Mouse (Mus musculus) kidney, postnatal 10 days (tissue): ENCODE data around the gene Zcchc24.

Experiments
- DNase-seq: peaks from one replicate; pipeline ENCODE4 v3.0.0; 2021; ENCODE audit warnings: mixed read lengths

Gene Zcchc24

DNA sequence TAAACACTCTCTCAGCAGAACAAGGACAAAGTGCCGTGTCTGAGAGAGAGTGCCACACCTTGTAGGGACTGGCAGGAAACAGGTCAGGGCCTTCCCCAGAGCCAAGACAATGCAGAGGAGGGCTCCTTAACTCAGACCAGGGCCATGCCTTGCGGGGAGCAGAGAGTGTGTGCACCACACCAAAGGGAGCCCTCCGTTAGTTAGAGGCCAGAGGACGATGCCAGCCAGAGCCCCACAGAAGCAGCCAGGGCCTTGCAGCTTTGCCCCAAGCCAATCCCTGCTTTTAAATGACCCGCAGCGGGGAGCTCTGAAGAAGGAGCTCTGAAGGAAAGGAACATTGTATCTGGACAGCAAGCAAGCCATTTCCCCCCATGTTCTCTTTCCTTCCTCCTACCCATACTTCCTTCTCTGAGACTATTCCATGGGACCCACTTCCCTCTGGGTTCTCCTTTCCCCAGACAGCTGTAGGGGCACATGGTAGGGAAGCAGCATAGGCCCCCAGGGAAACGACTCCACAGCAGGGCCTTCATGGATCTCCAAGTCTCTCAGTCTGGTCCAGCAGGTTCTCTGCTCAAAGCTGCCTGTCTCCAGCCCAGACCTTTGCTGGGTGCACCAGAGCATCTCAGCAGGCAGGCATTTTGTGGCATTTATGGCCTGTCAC lies 105.1 kb downstream of the Zcchc24 start:
- no peak for DNase-seq
